Mouse (Mus musculus) heart, embryonic 12.5 days (tissue): ENCODE results near the gene Pptc7. TPM values are rescaled to one million over a fixed set of nuclear protein-coding genes. Genes with fewer than 3 reads are reported as not detected.
"Not testable (repeated sequence)": the region's sequence is repeated elsewhere in the genome, so short reads cannot be mapped to it uniquely, and the experiment has no call there.

Source experiments
- ATAC-seq: fragments of 200-750 bp; cut with Nextera tagmentation; 2 replicates; pipeline ENCODE4 v1.8.0; 2017; ENCODE audit warnings: moderate TSS enrichment, moderate library complexity; ENCODE audit not compliant: insufficient number of reproducible peaks, low FRiP score
- H3K27ac ChIP-seq: fragments of 300-500 bp; sonication (generic); 2 replicates; pipeline ENCODE4 v1.5.1; 2016; ENCODE audit warnings: mild to moderate bottlenecking, moderate library complexity; ENCODE audit not compliant: poor library complexity, severe bottlenecking
- H3K27me3 ChIP-seq: fragments of 300-500 bp; sonication (generic); replicated peaks from 2 replicates; pipeline ENCODE4 v1.6.1; 2016; ENCODE audit warnings: mild to moderate bottlenecking, moderate library complexity
- H3K36me3 ChIP-seq: fragments of 300-500 bp; sonication (generic); 2 replicates; pipeline ENCODE4 v1.6.1; 2016; ENCODE audit warnings: mild to moderate bottlenecking, moderate library complexity
- H3K4me1 ChIP-seq: fragments of 300-500 bp; sonication (generic); replicated peaks from 2 replicates; pipeline ENCODE4 v1.6.1; 2016; ENCODE audit warnings: mild to moderate bottlenecking
- H3K4me2 ChIP-seq: fragments of 300-500 bp; sonication (generic); 2 replicates; pipeline ENCODE4 v1.6.1; 2016; ENCODE audit warnings: mild to moderate bottlenecking, moderate library complexity
- H3K4me3 ChIP-seq: fragments of 300-500 bp; sonication (generic); 2 replicates; pipeline ENCODE4 v1.5.1; 2016; ENCODE audit warnings: mild to moderate bottlenecking
- H3K9ac ChIP-seq: fragments of 300-500 bp; sonication (generic); 2 replicates; pipeline ENCODE4 v1.6.1; 2016; ENCODE audit warnings: mild to moderate bottlenecking, moderate library complexity
- H3K9me3 ChIP-seq: fragments of 300-500 bp; sonication (generic); replicated peaks from 2 replicates; pipeline ENCODE4 v1.6.1; 2016; ENCODE audit warnings: mild to moderate bottlenecking, moderate library complexity
- WGBS: fragments of 180-500 bp; shearing (Covaris S2); methylation state at CpG from one replicate; pipeline ENCODE4 v1.1.7; 2016; 5-methylcytosine and 5-hydroxymethylcytosine counted together
- polyA plus RNA-seq: library from polyadenylated mRNA; unstranded; fragments of >200 nt; fragmentation: Nextera tagmentation; extraction: Ambion mirVana; gene quantifications from 2 replicates; pipeline ENCODE4 v1.2.1, GENCODE M21; 2016

Pptc7 gene
- polyA plus RNA-seq, 1 experiment from 2014 or later = 13.4 TPM

- no peaks in the 10 kb centered on the region for H3K27me3 ChIP-seq
- peaks cover 62% of the 10 kb centered on the region for H3K4me1 ChIP-seq
- 63% methylated on average over 11 of the region's 11 CpGs for WGBS
- H3K36me3 ChIP-seq = peaks cover 51% of the 10 kb centered on the region
- no peak overlapping the region for H3K27ac ChIP-seq
- H3K9me3 ChIP-seq = no peaks in the 10 kb centered on the region
- H3K4me3 ChIP-seq = no peak overlapping the region
- H3K9ac ChIP-seq = peak overlapping the region; percentile 16; the same call in 1 of the 2 replicates
- ATAC-seq = no peak
- H3K4me2 ChIP-seq = no peak overlapping the region
Measured at GRCm38 (mm10) chr5:122317329-122318045, 33.3 kb downstream of the Pptc7 start.

- no peak overlapping the region for H3K4me3 ChIP-seq
- H3K27me3 ChIP-seq = no peaks in the 10 kb centered on the region
- H3K9me3 ChIP-seq = no peaks in the 10 kb centered on the region
- peaks cover 62% of the 10 kb centered on the region for H3K4me1 ChIP-seq
- peaks cover 51% of the 10 kb centered on the region for H3K36me3 ChIP-seq
- no peak overlapping the region for H3K9ac ChIP-seq
- 75% methylated on average over 3 of the region's 3 CpGs for WGBS
- ATAC-seq = no peak
- H3K4me2 ChIP-seq = no peak overlapping the region
- 0 out of 2 replicates have a peak overlapping the region, but pooled peaks have one; percentile 92 for H3K27ac ChIP-seq
Measured at GRCm38 (mm10) chr5:122318100-122318499, 33.9 kb downstream of the Pptc7 start.

GRCm38 (mm10) chr5:122318976-122319375 lies 34.8 kb downstream of the Pptc7 start:
- Histone ChIP-seq H3K4me1 (peaks cover 57% of the 10 kb centered on the region), H3K36me3 (peaks cover 46% of the 10 kb centered on the region), H3K27ac (peak overlapping the region; percentile 92)
- 81% methylated on average over 3 of the region's 3 CpGs for WGBS
- ATAC-seq, H3K4me3 ChIP-seq, H3K9ac ChIP-seq, H3K9me3 ChIP-seq, H3K4me2 ChIP-seq, H3K27me3 ChIP-seq: not testable (repeated sequence)

GRCm38 (mm10) chr5:122319474-122320204 lies 35.5 kb downstream of the Pptc7 start:
- 0 out of 2 replicates have a peak overlapping the region, but pooled peaks have one; percentile 37 for H3K9ac ChIP-seq
- peaks cover 50% of the 10 kb centered on the region for H3K4me1 ChIP-seq
- WGBS = 55% methylated on average over 14 of the region's 14 CpGs
- no peak overlapping the region for H3K4me3 ChIP-seq
- H3K36me3 ChIP-seq = peaks cover 48% of the 10 kb centered on the region
- 0 out of 2 replicates have a peak, but pooled peaks have one; percentile 28 for ATAC-seq
- H3K9me3 ChIP-seq = no peaks in the 10 kb centered on the region
- H3K27ac ChIP-seq = peak overlapping the region; percentile 92
- H3K27me3 ChIP-seq = no peaks in the 10 kb centered on the region
- H3K4me2 ChIP-seq = no peak overlapping the region

- H3K27me3 ChIP-seq = no peaks in the 10 kb centered on the region
- WGBS = 64% methylated on average over 12 of the region's 12 CpGs
- H3K4me3 ChIP-seq = no peak overlapping the region
- no peaks in the 10 kb centered on the region for H3K9me3 ChIP-seq
- no peak overlapping the region for H3K4me2 ChIP-seq
- peaks cover 44% of the 10 kb centered on the region for H3K4me1 ChIP-seq
- H3K36me3 ChIP-seq = peaks cover 54% of the 10 kb centered on the region
- H3K27ac ChIP-seq = peak overlapping the region; percentile 92
- no peak for ATAC-seq
- H3K9ac ChIP-seq = 0 out of 2 replicates have a peak overlapping the region, but pooled peaks have one; percentile 37
Measured at GRCm38 (mm10) chr5:122320205-122320781, 36.1 kb downstream of the Pptc7 start.

GRCm38 (mm10) chr5:122323523-122323922 lies 39.4 kb downstream of the Pptc7 start:
- Histone ChIP-seq H3K4me3 (no peak overlapping the region), H3K4me1 (peaks cover 23% of the 10 kb centered on the region), H3K36me3 (peaks cover 59% of the 10 kb centered on the region), H3K27me3 (no peaks in the 10 kb centered on the region), H3K27ac (no peak overlapping the region), H3K9ac (no peak overlapping the region; the same call in 1 of the 2 replicates), H3K4me2 (no peak overlapping the region), H3K9me3 (no peaks in the 10 kb centered on the region)
- WGBS = 68% methylated on average over 8 of the region's 8 CpGs
- ATAC-seq = no peak

- H3K27me3 ChIP-seq = no peaks in the 10 kb centered on the region
- no peak overlapping the region for H3K9ac ChIP-seq
- peaks cover 61% of the 10 kb centered on the region for H3K36me3 ChIP-seq
- 86% methylated on average over 23 of the region's 23 CpGs for WGBS
- peaks cover 11% of the 10 kb centered on the region for H3K4me1 ChIP-seq
- no peak overlapping the region for H3K27ac ChIP-seq
- H3K4me3 ChIP-seq = no peak overlapping the region
- no peak overlapping the region for H3K4me2 ChIP-seq
- ATAC-seq = no peak
- no peaks in the 10 kb centered on the region for H3K9me3 ChIP-seq
Measured at GRCm38 (mm10) chr5:122324608-122325431, 40.7 kb downstream of the Pptc7 start.

- WGBS = 78% methylated on average over 8 of the region's 8 CpGs
- Histone ChIP-seq H3K27me3 (no peaks in the 10 kb centered on the region), H3K9me3 (no peaks in the 10 kb centered on the region), H3K27ac (no peak overlapping the region), H3K9ac (no peak overlapping the region), H3K4me2 (no peak overlapping the region), H3K4me1 (peaks cover 5% of the 10 kb centered on the region), H3K36me3 (peaks cover 55% of the 10 kb centered on the region), H3K4me3 (no peak overlapping the region)
- no peak for ATAC-seq
Measured at GRCm38 (mm10) chr5:122325477-122325876, 41.3 kb downstream of the Pptc7 start.

GRCm38 (mm10) chr5:122327283-122327682 lies 43.1 kb downstream of the Pptc7 start:
- 88% methylated on average over 3 of the region's 3 CpGs for WGBS
- Histone ChIP-seq H3K4me3 (no peak overlapping the region), H3K27ac (no peak overlapping the region), H3K9me3 (no peaks in the 10 kb centered on the region), H3K9ac (no peak overlapping the region), H3K36me3 (peaks cover 39% of the 10 kb centered on the region), H3K4me1 (no peaks in the 10 kb centered on the region), H3K27me3 (no peaks in the 10 kb centered on the region), H3K4me2 (no peak overlapping the region)
- no peak for ATAC-seq

- Histone ChIP-seq H3K36me3 (peaks cover 25% of the 10 kb centered on the region), H3K9ac (no peak overlapping the region), H3K27me3 (no peaks in the 10 kb centered on the region), H3K27ac (no peak overlapping the region), H3K4me2 (no peak overlapping the region), H3K4me1 (no peaks in the 10 kb centered on the region), H3K9me3 (no peaks in the 10 kb centered on the region), H3K4me3 (no peak overlapping the region)
- 84% methylated on average over 4 of the region's 4 CpGs for WGBS
- no peak for ATAC-seq
Measured at GRCm38 (mm10) chr5:122330269-122330668, 46.1 kb downstream of the Pptc7 start.
